Mouse (Mus musculus) MEL (cell line): ENCODE data around the gene Aftph. TPM values are rescaled to one million over a fixed set of nuclear protein-coding genes. Genes with fewer than 3 reads are reported as not detected.

Experiments
- DNase-seq: peaks from one replicate; pipeline ENCODE4 v3.0.0; 2011; ENCODE audit warnings: low read depth, low spot score
- H3K27ac ChIP-seq: 2 replicates; pipeline ENCODE4 v1.5.1; 2012; ENCODE audit warnings: low read depth, mild to moderate bottlenecking, control low read depth, low read length, moderate library complexity; ENCODE audit not compliant: control insufficient read depth
- H3K27me3 ChIP-seq, 2 experiments: fragments of 150-350 bp in 1 of 2; sonication (generic) in 1 of 2; 2 replicates each; pipeline ENCODE4 v1.6.1; 2012; ENCODE audit warnings: low read length in 2 of 2, mild to moderate bottlenecking in 2 of 2, improper control_type of control experiment in 1 of 2, moderate library complexity in 1 of 2; ENCODE audit not compliant: insufficient read depth in 2 of 2, control insufficient read depth in 1 of 2
- H3K36me3 ChIP-seq, 2 experiments: 2 replicates each; pipeline ENCODE4 v1.6.1; 2012 to 2014; ENCODE audit warnings: low read length in 2 of 2, improper control_type of control experiment in 1 of 2, inconsistent platforms in 1 of 2, mild to moderate bottlenecking in 1 of 2; ENCODE audit not compliant: insufficient read depth in 2 of 2, control insufficient read depth in 1 of 2
- H3K4me1 ChIP-seq, 2 experiments: fragments of 150-350 bp in 1 of 2; sonication (generic) in 1 of 2; 2 replicates each; pipeline ENCODE4 v1.6.1; 2012; ENCODE audit warnings: low read length in 2 of 2, improper control_type of control experiment in 1 of 2, mild to moderate bottlenecking in 1 of 2; ENCODE audit not compliant: insufficient read depth in 2 of 2, control insufficient read depth in 1 of 2
- H3K4me3 ChIP-seq, 2 experiments: fragments of 150-350 bp in 1 of 2; sonication (generic) in 1 of 2; 2 replicates each; pipeline ENCODE4 v1.5.1; 2012; ENCODE audit warnings: low read depth in 2 of 2, low read length in 2 of 2, mild to moderate bottlenecking in 2 of 2, moderate library complexity in 2 of 2, control low read depth in 1 of 2, improper control_type of control experiment in 1 of 2; ENCODE audit not compliant: control insufficient read depth in 1 of 2, insufficient read depth in 1 of 2
- H3K79me2 ChIP-seq: 2 replicates; pipeline ENCODE4 v1.6.1; 2012; ENCODE audit warnings: mild to moderate bottlenecking, low read length, moderate library complexity; ENCODE audit not compliant: control insufficient read depth, poor library complexity, insufficient read depth
- H3K9ac ChIP-seq: 2 replicates; pipeline ENCODE4 v1.6.1; 2012; ENCODE audit warnings: low read depth, mild to moderate bottlenecking, control low read depth, low read length, moderate library complexity; ENCODE audit not compliant: control insufficient read depth, poor library complexity, severe bottlenecking
- H3K9me3 ChIP-seq: fragments of 150-350 bp; sonication (generic); replicated peaks from 2 replicates; pipeline ENCODE4 v1.6.1; 2012; ENCODE audit warnings: mild to moderate bottlenecking, low read length, improper control_type of control experiment, moderate library complexity; ENCODE audit not compliant: insufficient read depth
- CTCF ChIP-seq, 3 experiments: IDR thresholded peaks in 2 of 3; conservative IDR thresholded peaks in 1 of 3; 2 replicates each; pipeline ENCODE4 v1.5.1; 2011 to 2012; ENCODE audit warnings: low read length in 3 of 3, low read depth in 2 of 3, mild to moderate bottlenecking in 2 of 3, improper control_type of control experiment in 1 of 3, inconsistent platforms in 1 of 3, mixed read lengths in 1 of 3, moderate library complexity in 1 of 3; ENCODE audit not compliant: control insufficient read depth in 1 of 3, insufficient read depth in 1 of 3, poor library complexity in 1 of 3, severe bottlenecking in 1 of 3
- MAZ ChIP-seq: IDR thresholded peaks from 2 replicates; pipeline ENCODE4 v1.6.1; 2012; ENCODE audit warnings: low read depth, mild to moderate bottlenecking, inconsistent platforms, low read length, improper control_type of control experiment
- MEF2A ChIP-seq: IDR thresholded peaks from 2 replicates; pipeline ENCODE4 v1.6.1; 2014; ENCODE audit warnings: low read depth, mild to moderate bottlenecking, inconsistent platforms, low read length, improper control_type of control experiment; ENCODE audit not compliant: poor library complexity, insufficient replicate concordance, severe bottlenecking; ENCODE audit errors: extremely low read depth
- MYB ChIP-seq: IDR thresholded peaks from 2 replicates; pipeline ENCODE4 v1.6.1; 2011; ENCODE audit warnings: mild to moderate bottlenecking, low read depth, low read length, improper control_type of control experiment
- NRF1 ChIP-seq: IDR thresholded peaks from 2 replicates; pipeline ENCODE4 v1.6.1; 2014; ENCODE audit warnings: low read depth, mild to moderate bottlenecking, inconsistent platforms, low read length, improper control_type of control experiment, moderate library complexity; ENCODE audit not compliant: poor library complexity, insufficient read depth, severe bottlenecking
- POLR2AphosphoS5 ChIP-seq: IDR thresholded peaks from 2 replicates; pipeline ENCODE4 v1.6.1; 2012; ENCODE audit warnings: low read depth, borderline replicate concordance, mild to moderate bottlenecking, inconsistent platforms, low read length, moderate library complexity, mixed read lengths
- RAD21 ChIP-seq: IDR thresholded peaks from 2 replicates; pipeline ENCODE4 v1.6.1; 2011; ENCODE audit warnings: mild to moderate bottlenecking, low read depth, low read length, improper control_type of control experiment
- RCOR1 ChIP-seq: IDR thresholded peaks from 2 replicates; pipeline ENCODE4 v1.6.1; 2012; ENCODE audit warnings: low read depth, mild to moderate bottlenecking, inconsistent platforms, low read length, improper control_type of control experiment
- SIN3A ChIP-seq: IDR thresholded peaks from 2 replicates; pipeline ENCODE4 v1.6.1; 2012; ENCODE audit warnings: low read length, improper control_type of control experiment, inconsistent platforms
- SMC3 ChIP-seq: IDR thresholded peaks from 2 replicates; pipeline ENCODE4 v1.6.1; 2011; ENCODE audit warnings: low read depth, low read length, improper control_type of control experiment
- TBP ChIP-seq: IDR thresholded peaks from 2 replicates; pipeline ENCODE4 v1.8.0; 2011; ENCODE audit warnings: low read depth, low read length, improper control_type of control experiment
- USF1 ChIP-seq: IDR thresholded peaks from 2 replicates; pipeline ENCODE4 v1.6.1; 2014; ENCODE audit warnings: low read depth, mild to moderate bottlenecking, inconsistent platforms, low read length, improper control_type of control experiment, moderate library complexity
- ZMIZ1 ChIP-seq: IDR thresholded peaks from 2 replicates; pipeline ENCODE4 v1.6.1; 2012; ENCODE audit warnings: low read depth, mild to moderate bottlenecking, inconsistent platforms, low read length, improper control_type of control experiment, moderate library complexity
- polyA plus RNA-seq, 2 experiments: library from polyadenylated mRNA; stranded (reverse) in 1 of 2; unstranded in 1 of 2; fragments of >175 nt in 1 of 2; fragments of >200 nt in 1 of 2; gene quantifications; 2 replicates each; pipeline versions ENCODE4 v1.2.1 to v1.2.4; 2012; ENCODE audit warnings: low replicate concordance in 2 of 2, low read depth in 1 of 2; ENCODE audit not compliant: insufficient read length in 2 of 2, insufficient read depth in 1 of 2, missing spikeins in 1 of 2
- total RNA-seq: library from RNA; depleted of rRNA; stranded (reverse); fragments of 300-350 nt; gene quantifications from 2 replicates; pipeline ENCODE4 v1.2.3, GENCODE M21; 2012

Aftph gene
- total and polyA plus RNA-seq, 3 experiments = 38.1 to 47.2 (median 38.1) TPM

- no peak overlapping the region for H3K9ac ChIP-seq
- H3K36me3 ChIP-seq = peaks cover 0 to 5% of the 10 kb centered on the region in 2 experiments; a peak in 1 of 4 replicates
- no peak overlapping the region for H3K27ac ChIP-seq
- no peak overlapping the region for H3K4me3 ChIP-seq
- H3K4me1 ChIP-seq = no peaks in the 10 kb centered on the region
- no peaks in the 10 kb centered on the region for H3K79me2 ChIP-seq
- DNase-seq = no peak
- TF ChIP-seq CTCF (IDR thresholded peaks at IDR 0.05 in 2 of 3, conservative IDR thresholded peaks at IDR 0.05 in 1 of 3; ENCODE audit: control insufficient read depth in 1 of 3, insufficient read depth in 1 of 3, low read depth in 2 of 3, low read length in 3 of 3, poor library complexity in 1 of 3, severe bottlenecking in 1 of 3) = 0 out of 6 replicates have a peak, but pooled peaks of 1 of the 3 experiments have one; percentile 4
- no peak for TF ChIP-seq MYB
- H3K9me3 ChIP-seq = no peaks in the 10 kb centered on the region
- H3K27me3 ChIP-seq = no peaks in the 10 kb centered on the region
These were observed 91.9 kb downstream of the Aftph start for GRCm38 (mm10) chr11:20649477-20649876.

- H3K27me3 ChIP-seq = no peaks in the 10 kb centered on the region
- no peaks in the 10 kb centered on the region for H3K4me1 ChIP-seq
- H3K27ac ChIP-seq = no peak overlapping the region
- no peak overlapping the region for H3K4me3 ChIP-seq
- TF ChIP-seq NRF1 (no peak), SMC3 (no peak), SIN3A (no peak), USF1 (no peak), TBP (no peak), POLR2AphosphoS5 (no peak), MEF2A (no peak), MAZ (no peak), ZMIZ1 (no peak), RAD21 (no peak), RCOR1 (no peak)
- H3K36me3 ChIP-seq = peaks cover 0 to 5% of the 10 kb centered on the region in 2 experiments; a peak in 1 of 4 replicates
- peaks cover 5% of the 10 kb centered on the region; the same call in 1 of the 2 replicates for H3K79me2 ChIP-seq
- H3K9ac ChIP-seq = no peak overlapping the region
- no peaks in the 10 kb centered on the region for H3K9me3 ChIP-seq
- no peak for DNase-seq
These were observed 93.3 kb downstream of the Aftph start for GRCm38 (mm10) chr11:20647902-20648625.
